Mouse (Mus musculus) G1E (cell line): Measurements from ENCODE around the gene Gpc5.

Experiments used
- GATA1 ChIP-seq: IDR thresholded peaks from 2 replicates; pipeline ENCODE4 v1.6.1; 2012; ENCODE audit warnings: borderline replicate concordance, low read length, inconsistent platforms, mixed read lengths
- GATA2 ChIP-seq: IDR thresholded peaks from 2 replicates; pipeline ENCODE4 v1.6.1; 2012; ENCODE audit warnings: low read depth, low read length, inconsistent platforms, borderline replicate concordance
- POLR2AphosphoS5 ChIP-seq: IDR thresholded peaks from 2 replicates; pipeline ENCODE4 v1.6.1; 2012; ENCODE audit warnings: low read depth, low read length, inconsistent platforms; ENCODE audit not compliant: insufficient replicate concordance
- TAL1 ChIP-seq: conservative IDR thresholded peaks from 2 replicates; pipeline ENCODE4 v1.6.1; 2012; ENCODE audit warnings: low read depth, low read length, inconsistent platforms, mixed read lengths

GRCm38 (mm10) chr14:115679875-115680274 lies 587.9 kb downstream of the Gpc5 start:
- no peak for TF ChIP-seq GATA2
- no peak for TF ChIP-seq TAL1
- TF ChIP-seq GATA1 = no peak
- no peak for TF ChIP-seq POLR2AphosphoS5
